Mouse (Mus musculus): ENCODE results near the gene Dhrs7c.

GRCm38 (mm10) chr11:67808051-67808450, 10.1 kb downstream of the Dhrs7c start:
- TF ChIP-seq ZC3H11A (IDR thresholded peaks at IDR 0.05; ENCODE audit: borderline replicate concordance, low read depth, low read length) (no peak), CHD2 (IDR thresholded peaks at IDR 0.05; ENCODE audit: low read depth, low read length) (no peak)
